Mouse (Mus musculus): ENCODE results near the gene Cfap73.

The Cfap73 gene

DNA sequence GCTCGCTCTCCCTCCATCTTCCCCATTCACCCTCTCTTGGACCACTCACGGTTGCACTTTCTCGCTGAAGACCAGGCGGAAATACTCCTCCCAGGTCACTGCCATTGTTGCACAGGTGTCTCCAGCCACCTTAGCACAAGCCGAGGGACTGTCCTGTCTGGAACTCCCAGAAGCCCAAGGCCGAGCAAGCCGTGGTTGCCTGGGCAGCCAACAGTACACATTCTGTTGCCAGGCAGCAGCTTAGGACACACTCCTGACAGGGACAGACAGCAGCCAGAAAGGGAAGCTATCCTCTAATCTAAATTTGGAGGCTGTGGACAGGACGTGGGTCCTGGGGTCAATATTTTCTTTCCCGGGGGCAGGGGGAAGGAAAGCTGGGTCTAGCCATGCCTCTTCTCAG, at the start of gene Cfap73:
Gene Cfap73 (minus strand): TSS at position 105 of the 400 bp plus-strand sequence.
- CTCF ChIA-PET = interaction anchor here (1.4 kb wide), 1 partner anchor 15 kb away, joined by 3 read pairs; the partner anchor contains the start of gene Rasal1

DNA sequence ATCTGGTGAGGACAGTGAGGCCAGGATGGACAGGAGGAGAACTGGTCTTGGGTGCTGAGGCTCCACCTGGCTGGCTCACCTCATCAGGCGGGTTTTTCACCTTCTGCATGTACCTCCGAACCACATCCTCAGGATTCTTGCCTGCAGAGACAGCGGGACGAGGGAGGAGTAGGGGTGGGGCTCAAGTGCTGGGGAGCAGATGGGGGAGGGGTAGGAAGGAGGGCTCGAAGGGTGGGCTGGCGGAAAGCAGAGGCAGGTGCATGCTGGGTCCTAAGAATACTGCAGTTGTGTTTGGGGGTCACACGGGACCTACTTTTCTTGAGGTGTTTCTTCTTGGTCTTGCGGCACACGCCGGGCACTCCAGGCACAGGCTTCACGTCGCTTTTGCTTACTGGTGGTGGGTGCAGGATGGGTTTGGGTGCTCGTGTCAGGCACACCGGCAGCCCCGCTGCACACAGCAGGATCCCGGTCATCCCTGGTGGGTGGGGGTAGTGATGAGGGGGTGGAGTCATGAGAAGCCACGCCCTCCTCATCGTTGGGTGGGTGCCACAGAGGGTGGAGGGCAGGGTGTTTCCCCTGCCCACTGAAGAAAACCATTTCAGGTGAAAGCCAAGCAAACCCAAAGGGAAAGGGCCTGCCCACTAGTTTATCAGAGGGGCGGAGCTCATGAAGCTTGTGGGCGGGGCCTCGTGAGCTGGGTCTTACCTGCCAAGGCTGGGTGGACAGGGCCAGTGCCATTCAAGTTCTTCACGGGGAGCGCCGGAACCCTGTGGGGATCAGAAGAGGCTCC, 49.1 kb upstream of the Cfap73 start:
- CTCF ChIA-PET = interaction anchor here (1.1 to 1.3 kb wide), 3 partner anchors 13 to 21 kb away, joined by 3 to 7 read pairs (median 4); no protein-coding TSS in a partner anchor

DNA sequence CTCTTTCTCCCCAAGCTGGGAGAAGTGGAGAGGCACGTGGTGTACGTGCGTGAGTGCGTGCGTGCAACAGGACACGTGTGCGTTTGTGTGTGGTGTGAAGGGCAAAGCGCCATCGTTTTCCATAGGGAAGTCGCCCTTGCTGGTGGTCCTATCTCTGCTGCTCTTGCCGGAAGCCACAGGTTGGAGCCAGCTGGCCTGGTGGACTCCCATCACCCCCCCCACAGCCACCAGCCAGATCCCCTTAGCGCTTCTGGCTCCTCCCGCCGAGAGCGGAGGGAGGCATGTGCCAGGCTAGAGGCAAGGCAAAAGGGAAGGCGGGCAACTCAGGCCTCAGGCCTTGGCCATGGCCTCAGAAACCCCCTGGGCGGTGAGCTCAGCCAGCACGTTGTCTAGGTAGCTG, 46.9 kb upstream of the Cfap73 start:
- CTCF ChIA-PET = interaction anchor here (1.1 kb wide), 1 partner anchor 63 kb away, joined by 6 read pairs; no protein-coding TSS in a partner anchor

DNA sequence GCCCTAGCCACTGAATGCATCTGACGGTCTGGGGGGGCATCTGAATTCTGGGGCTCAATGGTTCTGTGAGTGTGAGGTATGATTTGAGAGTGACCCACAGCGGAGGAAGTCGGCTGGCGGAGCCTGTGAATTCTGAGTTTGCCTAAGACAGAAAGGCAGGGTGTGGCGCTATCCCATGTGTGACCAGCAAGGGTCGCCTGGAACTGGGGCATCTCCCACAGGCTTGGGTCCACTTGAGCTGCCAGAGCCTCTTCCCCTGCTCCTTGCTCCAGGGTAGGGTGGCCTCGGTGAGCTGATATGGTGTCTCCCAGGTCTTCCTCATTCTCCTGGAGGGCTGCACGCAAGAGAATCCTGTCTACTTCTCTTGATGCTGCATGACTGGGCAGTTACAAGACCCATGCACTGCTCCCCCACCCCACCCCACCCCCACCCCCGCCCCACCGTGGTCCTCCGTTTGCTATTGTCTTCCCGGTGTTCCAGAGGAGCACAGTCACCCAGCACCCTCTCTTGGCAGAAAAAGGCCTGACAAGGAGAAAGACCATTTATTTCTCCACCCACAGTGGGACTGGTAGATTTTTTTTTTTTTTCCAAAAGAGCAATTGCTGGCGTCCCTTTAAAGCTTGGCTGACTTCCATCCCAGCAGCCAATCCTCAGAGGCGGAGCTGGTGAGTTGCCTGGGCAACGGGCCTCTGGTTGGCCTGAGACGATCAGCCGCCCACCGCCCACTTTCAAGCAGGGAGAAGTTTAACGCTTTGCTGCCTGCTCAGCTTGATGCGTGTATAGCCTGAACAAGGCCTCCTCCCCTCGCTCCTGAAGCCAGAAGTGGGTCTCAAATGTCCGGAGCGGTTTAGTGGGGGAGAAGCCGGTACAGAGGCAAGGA, 45.9 kb upstream of the Cfap73 start:
- CTCF ChIA-PET = interaction anchor here (0.6 to 3.4 kb wide), 5 partner anchors 35 to 171 kb away, joined by 4 to 15 read pairs (median 6); no protein-coding TSS in a partner anchor

DNA sequence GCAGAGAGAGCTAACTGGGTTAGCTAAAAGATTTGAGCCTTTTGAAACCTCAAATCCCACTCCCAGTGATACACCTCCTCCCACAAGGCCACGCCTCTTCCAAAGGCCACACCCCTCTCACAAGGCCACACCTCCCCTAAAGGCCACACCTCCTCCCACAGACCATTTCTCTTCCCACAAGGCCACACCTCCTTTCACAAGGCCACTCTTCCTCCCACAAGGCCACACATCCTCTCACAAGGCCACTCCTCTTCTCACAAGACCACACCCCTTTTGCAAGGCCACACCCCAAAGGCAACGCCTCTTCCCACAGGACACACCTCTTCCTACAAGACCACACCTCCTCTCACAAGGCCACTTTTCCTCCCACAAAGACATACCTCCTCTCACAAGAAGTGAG, 43.5 kb upstream of the Cfap73 start:
- CTCF ChIA-PET = interaction anchor here (0.6 to 3.4 kb wide), 5 partner anchors 10 to 60 kb away, joined by 3 to 15 read pairs (median 5); no protein-coding TSS in a partner anchor

DNA sequence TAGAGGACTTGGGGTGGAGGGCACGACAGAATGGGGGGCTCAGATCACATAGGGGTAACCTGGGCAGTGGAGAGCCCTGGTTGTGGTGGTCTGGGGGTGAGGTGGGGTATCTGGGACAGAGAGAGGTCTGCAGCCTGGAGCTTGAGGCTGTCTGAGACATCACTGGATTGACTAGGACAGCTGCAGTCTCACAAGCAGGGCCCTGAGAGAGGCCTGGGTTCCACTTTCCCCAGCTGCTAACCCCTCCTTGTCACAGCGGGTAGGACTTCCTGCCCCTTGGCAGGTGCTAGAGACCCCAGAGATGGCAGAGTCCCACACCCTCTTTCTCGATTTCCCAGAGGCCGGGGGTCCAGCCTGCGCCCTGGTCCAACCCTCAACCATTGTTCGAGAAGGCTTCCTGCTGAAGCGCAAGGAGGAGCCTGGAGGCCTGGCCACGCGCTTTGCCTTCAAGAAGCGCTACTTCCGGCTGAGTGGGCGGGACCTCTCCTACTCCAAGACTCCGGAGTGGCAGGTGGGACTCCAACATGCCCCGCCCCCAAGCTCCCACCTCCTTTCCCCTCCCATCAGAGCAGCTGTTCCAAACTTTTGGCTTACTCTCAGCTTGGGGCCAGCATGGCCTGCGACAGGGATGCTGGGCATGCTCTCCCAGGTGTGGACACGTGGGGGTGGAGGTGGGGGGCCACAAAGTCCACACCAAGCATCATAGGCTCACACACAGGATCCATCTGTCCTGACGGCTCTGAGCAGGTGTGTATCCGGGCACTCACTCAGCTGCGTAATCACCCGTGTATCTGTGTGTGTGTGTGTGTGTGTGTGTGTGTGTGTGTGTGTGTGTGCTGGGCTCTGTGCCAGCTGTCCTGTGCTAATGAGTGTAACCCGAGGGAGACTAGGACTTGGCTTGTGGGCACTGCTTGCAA, 40.5 kb upstream of the Cfap73 start:
- CTCF ChIA-PET = interaction anchor here (0.8 to 1.0 kb wide), 4 partner anchors 11 to 69 kb away, joined by 3 to 4 read pairs (median 4); no protein-coding TSS in a partner anchor

DNA sequence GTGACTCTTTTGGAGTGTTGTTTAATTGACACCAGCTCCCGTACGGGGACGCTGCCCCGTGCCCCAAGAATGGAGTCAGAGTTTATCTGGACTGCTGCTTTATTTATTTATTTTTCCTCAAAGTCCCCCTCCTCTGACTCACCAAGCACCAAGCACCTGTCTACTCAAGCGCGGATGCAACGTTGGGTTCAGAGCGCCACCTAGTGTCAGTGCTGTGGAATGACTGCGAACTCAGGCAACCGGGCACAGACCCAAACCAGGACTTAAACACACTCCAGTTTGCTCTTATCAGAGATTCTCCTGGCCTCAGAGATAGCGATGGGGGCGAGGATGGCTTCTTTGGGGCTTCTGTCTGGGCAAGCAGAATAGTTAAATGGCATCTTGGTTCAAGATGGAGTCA, 39.6 kb upstream of the Cfap73 start:
- CTCF ChIA-PET = interaction anchor here (0.5 to 0.8 kb wide), 2 partner anchors 13 to 54 kb away, joined by 3 to 14 read pairs; no protein-coding TSS in a partner anchor

DNA sequence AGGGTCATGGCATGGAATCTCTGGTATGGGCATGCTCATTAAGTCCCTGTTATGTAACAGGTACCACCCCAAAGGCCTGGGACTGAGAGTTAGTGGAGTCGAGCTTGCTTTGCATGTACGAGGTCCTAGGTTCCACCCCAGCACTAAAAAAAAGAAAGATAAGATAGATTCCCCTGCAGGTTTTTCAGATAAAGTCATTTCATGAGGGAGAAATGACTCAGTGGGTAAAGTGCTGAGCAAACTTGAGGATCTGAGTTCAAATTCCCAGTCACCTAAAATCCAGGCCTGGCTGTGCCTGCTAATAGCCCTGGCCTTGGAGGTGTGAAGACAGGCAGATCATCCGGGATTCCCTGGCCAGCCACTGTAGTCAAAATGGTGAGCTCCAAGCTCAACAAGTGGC, 37.8 kb upstream of the Cfap73 start:
- CTCF ChIA-PET = interaction anchor here (0.7 kb wide), 2 partner anchors 42 to 51 kb away, joined by 5 to 21 read pairs; no protein-coding TSS in a partner anchor

DNA sequence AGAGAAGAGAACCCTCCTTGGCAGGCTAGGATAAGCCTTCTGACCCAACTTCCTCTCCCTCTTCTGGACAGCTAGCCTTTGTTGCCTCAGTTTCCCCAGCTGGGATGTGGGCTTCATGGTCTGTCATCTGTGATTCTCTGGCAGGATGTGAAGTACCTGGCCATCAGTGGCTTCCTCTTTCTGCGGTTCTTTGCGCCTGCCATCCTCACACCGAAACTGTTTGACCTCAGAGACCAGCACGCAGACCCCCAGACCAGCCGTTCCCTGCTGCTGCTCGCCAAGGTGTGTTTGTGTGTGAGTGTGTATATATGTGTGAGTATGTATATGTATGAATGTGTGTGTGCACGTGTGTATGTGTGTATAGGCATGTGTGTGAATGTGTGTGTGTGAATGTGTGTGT, 36.1 kb upstream of the Cfap73 start:
- CTCF ChIA-PET = no interaction called here

DNA sequence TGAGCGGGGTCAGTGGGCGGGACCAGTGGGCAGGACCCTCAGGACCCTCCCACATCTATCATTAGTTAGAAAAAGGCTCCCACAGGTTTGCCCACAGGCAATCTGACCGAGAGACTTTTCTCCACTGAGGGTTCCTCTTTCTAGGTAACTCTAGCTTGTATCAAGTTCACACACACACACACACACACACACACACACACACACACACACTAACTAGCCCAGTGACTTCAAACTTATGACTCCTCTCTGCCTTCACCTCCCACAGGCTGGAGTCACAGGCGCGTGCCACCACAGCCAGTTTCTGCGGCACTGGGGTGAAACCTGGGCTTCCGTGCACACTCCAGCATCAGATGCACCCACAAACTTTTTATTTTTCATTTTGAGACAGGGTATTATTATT, 34.7 kb upstream of the Cfap73 start:
- CTCF ChIA-PET = interaction anchor here (0.6 kb wide), 1 partner anchor 578 kb away, joined by 3 read pairs; no protein-coding TSS in a partner anchor

DNA sequence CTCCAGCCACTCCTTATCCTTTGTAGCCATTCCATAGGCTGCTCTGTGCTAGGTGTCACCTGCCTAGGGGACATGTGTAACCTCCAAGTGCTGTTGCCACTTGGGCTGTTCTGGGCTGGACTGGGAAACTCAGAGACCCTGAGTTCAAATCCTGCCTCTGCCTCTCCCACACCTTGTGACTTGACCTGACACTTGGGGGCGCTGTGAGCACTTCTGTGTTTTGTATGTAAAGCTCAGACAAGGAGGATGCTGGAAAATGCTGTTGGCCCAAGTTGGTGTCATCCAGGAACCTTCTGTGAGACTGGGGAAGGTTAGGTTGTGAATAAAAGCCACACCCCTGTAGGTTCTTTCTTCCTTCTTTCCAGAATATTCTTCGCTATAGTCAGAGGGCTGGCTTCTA, 30.9 kb upstream of the Cfap73 start:
- CTCF ChIA-PET = interaction anchor here (0.7 to 1.1 kb wide), 2 partner anchors 14 to 29 kb away, joined by 3 to 5 read pairs; no protein-coding TSS in a partner anchor

DNA sequence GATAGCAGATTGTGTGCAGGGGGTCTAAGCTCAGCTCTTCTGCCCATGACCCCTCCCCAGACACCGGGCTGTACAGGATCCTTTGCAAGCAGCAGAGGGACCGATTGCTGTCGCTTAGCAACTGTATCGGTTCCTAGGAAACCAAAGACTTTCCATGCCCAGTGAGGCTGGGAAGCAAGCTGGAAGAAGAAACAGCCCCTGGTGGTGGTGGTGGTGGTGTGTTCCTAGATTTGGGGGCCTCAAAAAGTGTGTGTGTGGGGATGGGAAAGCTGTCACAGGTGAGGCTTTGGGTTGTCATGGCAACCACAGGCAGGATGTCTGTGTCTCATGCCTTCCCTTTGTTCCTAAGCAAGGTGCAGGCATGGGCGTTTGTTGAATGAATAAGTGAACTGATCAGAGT, 26.8 kb upstream of the Cfap73 start:
- CTCF ChIA-PET = interaction anchor here (0.6 to 0.7 kb wide), 2 partner anchors 12 to 519 kb away, joined by 3 to 5 read pairs; no protein-coding TSS in a partner anchor

DNA sequence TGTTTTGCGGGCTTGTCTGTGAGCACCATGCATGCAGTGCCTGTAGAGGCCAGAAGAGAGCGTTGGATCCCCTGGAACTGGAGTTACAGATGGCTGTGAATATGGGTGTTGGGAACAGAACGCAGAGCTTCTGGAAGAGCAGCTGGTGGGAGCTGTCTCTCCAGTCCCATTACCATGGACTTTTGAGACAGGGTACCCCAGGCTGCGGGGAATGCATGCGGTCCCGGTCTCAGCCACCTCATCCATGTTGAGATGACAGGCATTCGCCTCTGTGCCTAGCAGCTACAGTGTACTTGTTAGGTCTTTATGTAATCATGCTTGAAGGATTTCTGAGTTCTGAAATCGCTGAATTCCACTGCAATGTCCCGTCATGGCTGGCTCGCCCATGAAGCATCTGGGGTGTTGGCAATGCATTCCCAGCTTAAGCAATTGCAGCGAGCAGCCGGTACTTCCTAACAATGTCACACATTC, 22.3 kb upstream of the Cfap73 start:
- CTCF ChIA-PET = no interaction called here

DNA sequence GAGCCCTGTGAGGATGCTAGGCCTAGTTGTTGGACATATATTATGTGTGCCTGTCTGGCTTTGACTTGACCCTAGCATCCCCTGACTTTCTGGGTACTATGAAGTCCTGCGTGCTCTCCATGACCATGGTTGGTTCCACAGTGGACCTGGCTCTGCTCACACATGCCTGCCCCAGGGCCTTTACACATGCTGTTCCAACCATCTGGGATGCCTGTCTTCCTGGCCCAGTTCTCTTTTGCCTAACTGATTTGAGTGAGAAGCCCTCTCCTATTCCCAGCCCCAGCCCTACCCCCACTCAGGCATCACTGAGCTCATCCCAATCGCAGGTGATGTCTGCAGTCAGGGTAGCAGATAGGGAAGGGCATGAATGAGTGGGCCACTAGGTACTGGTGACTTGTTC, 19.8 kb upstream of the Cfap73 start:
- CTCF ChIA-PET = interaction anchor here (1.2 kb wide), 1 partner anchor 35 kb away, joined by 5 read pairs; no protein-coding TSS in a partner anchor

DNA sequence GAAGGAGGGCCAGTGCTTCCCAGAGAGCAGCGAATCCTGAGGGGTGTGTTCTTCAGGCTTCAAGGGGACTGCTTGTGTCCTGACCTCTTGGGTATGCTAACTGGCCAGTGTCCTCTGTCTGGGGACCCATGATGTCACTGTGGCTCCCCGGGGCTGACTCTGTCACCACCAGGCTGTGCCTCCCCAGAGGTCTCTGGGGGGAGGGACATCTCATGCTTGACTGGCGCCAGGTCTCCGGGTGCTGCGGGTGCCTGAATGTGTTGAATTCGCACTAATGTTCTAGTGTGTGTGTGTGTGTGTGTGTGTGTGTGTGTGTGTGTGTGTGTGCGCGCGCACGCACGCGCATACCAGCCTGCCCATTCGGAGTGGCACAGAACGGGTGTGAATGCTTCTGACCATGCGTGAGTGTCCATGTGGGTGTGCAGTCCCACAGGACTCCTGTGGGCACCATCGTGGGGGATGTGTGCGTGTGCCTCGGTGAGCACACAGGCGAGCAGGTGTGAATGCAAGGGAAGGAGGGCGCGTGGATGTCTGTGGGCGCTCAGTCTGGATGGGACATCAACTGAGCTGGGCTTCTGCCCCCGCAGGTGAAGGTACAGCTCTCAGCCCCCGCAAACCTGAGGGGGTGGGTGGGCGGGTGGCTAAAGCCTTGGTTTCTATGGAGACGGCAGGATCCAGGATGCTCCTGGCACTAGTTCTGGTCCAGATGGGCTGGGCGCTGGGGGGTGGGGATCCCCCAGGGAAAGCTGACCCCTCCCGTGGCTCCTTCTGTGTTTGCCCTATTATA, 19.1 kb upstream of the Cfap73 start:
- CTCF ChIA-PET = interaction anchor here (1.2 kb wide), 1 partner anchor 34 kb away, joined by 5 read pairs; no protein-coding TSS in a partner anchor

DNA sequence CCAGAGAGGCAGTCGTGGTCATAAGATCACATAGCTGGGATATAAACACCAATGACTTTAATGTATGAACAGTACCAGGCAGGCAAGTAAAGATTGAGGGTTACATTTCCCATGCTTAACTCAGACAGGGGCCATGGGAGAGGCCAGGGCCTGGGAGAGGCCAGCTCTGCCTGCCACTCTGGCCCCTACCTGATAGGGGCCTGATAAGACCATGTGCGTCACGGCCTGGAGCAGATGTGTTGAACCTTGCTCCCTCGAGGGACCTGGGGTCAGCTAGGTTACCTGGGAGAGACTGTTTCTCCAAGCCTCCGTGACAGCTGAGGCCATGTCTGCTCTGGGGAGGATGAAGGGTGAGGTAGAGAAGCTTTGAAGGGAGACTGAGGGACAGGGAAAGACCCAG, 17.2 kb upstream of the Cfap73 start:
- CTCF ChIA-PET = interaction anchor here (0.7 to 3.1 kb wide), 7 partner anchors 13 to 64 kb away, joined by 3 to 14 read pairs (median 4); no protein-coding TSS in a partner anchor

DNA sequence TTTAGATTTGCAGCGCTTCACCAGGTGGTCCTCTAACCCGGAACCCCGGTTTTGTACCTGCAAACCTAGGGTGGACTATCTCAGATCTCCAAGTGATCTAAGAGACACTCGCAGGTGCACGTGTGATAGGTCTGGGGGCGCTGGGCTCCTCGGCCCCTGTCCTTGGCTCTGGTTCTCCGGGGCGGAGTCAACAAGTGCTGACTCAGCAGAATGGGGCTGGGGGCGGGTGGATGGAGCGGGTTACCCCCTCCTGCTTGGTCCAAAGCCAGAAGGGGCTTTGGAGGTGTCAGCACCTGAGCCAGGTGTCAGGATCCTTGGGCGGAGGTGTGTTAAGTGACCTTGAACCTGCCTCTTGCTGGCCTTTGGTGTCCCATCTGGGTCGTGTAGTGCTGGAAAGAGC, 15.9 kb upstream of the Cfap73 start:
- CTCF ChIA-PET = interaction anchor here (0.6 to 3.1 kb wide), 5 partner anchors 18 to 441 kb away, joined by 3 to 14 read pairs (median 4); no protein-coding TSS in a partner anchor

DNA sequence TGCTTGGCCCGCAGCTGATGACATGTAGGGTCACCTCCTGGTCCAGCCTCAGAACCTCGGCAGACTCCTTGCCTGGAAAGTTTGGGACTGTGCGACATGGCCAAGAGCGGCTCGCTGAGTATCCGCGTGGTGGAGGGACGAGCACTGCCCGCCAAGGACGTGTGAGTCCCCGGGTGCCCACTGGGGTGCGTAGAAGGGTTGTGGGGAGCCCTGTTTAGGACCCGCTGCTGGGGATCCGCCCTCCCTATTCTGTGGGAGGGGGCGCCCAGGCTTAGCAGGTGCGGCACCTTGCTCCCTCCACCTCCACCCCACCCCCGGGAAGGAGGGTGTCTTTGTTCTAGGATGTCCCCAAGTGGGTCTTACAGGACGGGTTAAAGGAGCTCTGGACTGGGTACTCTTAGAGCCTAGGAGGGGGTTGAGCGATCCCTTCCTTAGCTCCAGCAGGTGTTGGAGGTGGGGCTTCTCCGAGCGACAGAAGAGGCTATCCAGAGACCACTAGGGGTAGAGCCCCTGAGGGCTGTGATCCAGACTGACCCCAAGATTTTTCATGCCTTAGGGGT, 15.4 kb upstream of the Cfap73 start:
- CTCF ChIA-PET = interaction anchor here (0.6 to 3.1 kb wide), 9 partner anchors 9 to 442 kb away, joined by 3 to 14 read pairs (median 3); partner anchors contain the start of gene Cfap73

All from spleen, embryonic (tissue).